Mouse (Mus musculus) CH12.LX (cell line): ENCODE data around the gene Plscr5. TPM values are rescaled to one million over a fixed set of nuclear protein-coding genes. Genes with fewer than 3 reads are reported as not detected.

Source experiments
- DNase-seq: peaks from one replicate; pipeline ENCODE4 v3.0.0-alpha.2; 2013; ENCODE audit errors: extremely low read depth
- H3K27ac ChIP-seq: 2 replicates; pipeline ENCODE4 v1.5.1; 2012; ENCODE audit warnings: low read depth, mild to moderate bottlenecking, control low read depth, moderate library complexity; ENCODE audit not compliant: insufficient read depth
- H3K27me3 ChIP-seq: replicated peaks from 2 replicates; pipeline ENCODE3; 2012; ENCODE audit warnings: inconsistent platforms
- H3K36me3 ChIP-seq, 2 experiments: replicated peaks in 1 of 2; 2 replicates each; pipeline versions ENCODE3 to v1.6.1; 2012; ENCODE audit warnings: inconsistent platforms in 1 of 2, low read length in 1 of 2, mild to moderate bottlenecking in 1 of 2, mixed read lengths in 1 of 2, moderate library complexity in 1 of 2; ENCODE audit not compliant: control insufficient read depth in 1 of 2, insufficient read depth in 1 of 2
- H3K4me1 ChIP-seq, 2 experiments: 2 replicates each; pipeline ENCODE4 v1.6.1; 2012; ENCODE audit warnings: inconsistent platforms in 1 of 2, moderate library complexity in 1 of 2; ENCODE audit not compliant: insufficient read depth in 2 of 2, control insufficient read depth in 1 of 2
- H3K4me2 ChIP-seq: 2 replicates; pipeline ENCODE4 v1.6.1; 2012; ENCODE audit warnings: low read depth, mild to moderate bottlenecking, control low read depth; ENCODE audit not compliant: poor library complexity, insufficient read depth, severe bottlenecking
- H3K4me3 ChIP-seq, 3 experiments: fragments of 150-350 bp in 1 of 3; sonication (generic) in 1 of 3; replicated peaks in 1 of 3; 2 replicates each; pipeline versions ENCODE3 to v1.5.1; 2011 to 2012; ENCODE audit warnings: low read depth in 2 of 3, low read length in 2 of 3, mild to moderate bottlenecking in 2 of 3, moderate library complexity in 2 of 3, control low read depth in 1 of 3, improper control_type of control experiment in 1 of 3, inconsistent platforms in 1 of 3, mixed read lengths in 1 of 3; ENCODE audit not compliant: poor library complexity in 1 of 3
- H3K79me2 ChIP-seq: replicated peaks from 2 replicates; pipeline ENCODE4 v1.6.1; 2012; ENCODE audit warnings: mild to moderate bottlenecking, moderate library complexity; ENCODE audit not compliant: control insufficient read depth, poor library complexity, insufficient read depth, severe bottlenecking; ENCODE audit errors: extremely low read depth
- H3K9ac ChIP-seq: 2 replicates; pipeline ENCODE4 v1.6.1; 2012; ENCODE audit warnings: low read depth, mild to moderate bottlenecking, control low read depth, moderate library complexity; ENCODE audit not compliant: insufficient read depth
- H3K9me3 ChIP-seq: replicated peaks from 2 replicates; pipeline ENCODE3; 2012; ENCODE audit warnings: low read length, inconsistent platforms, mixed read lengths
- BHLHE40 ChIP-seq: IDR thresholded peaks from 2 replicates; pipeline ENCODE4 v1.6.1; 2011; ENCODE audit warnings: mild to moderate bottlenecking, low read depth, low read length, improper control_type of control experiment
- CTCF ChIP-seq, 2 experiments: IDR thresholded peaks in 1 of 2; conservative IDR thresholded peaks in 1 of 2; 2 replicates each; pipeline ENCODE4 v1.5.1; 2011 to 2012; ENCODE audit warnings: low read depth in 2 of 2, low read length in 2 of 2, improper control_type of control experiment in 1 of 2, inconsistent platforms in 1 of 2, mild to moderate bottlenecking in 1 of 2, moderate library complexity in 1 of 2
- E2F4 ChIP-seq: IDR thresholded peaks from 2 replicates; pipeline ENCODE4 v1.6.1; 2011; ENCODE audit warnings: low read depth, low read length, improper control_type of control experiment; ENCODE audit not compliant: insufficient replicate concordance
- ELF1 ChIP-seq: IDR thresholded peaks from 2 replicates; pipeline ENCODE4 v1.6.1; 2014; ENCODE audit warnings: low read depth, mild to moderate bottlenecking, inconsistent platforms, low read length, improper control_type of control experiment
- EP300 ChIP-seq: IDR thresholded peaks from 2 replicates; pipeline ENCODE4 v1.6.1; 2011; ENCODE audit warnings: low read length, improper control_type of control experiment
- ETS1 ChIP-seq: conservative IDR thresholded peaks from 2 replicates; pipeline ENCODE4 v1.6.1; 2012; ENCODE audit warnings: low read depth, mild to moderate bottlenecking, inconsistent platforms, low read length, improper control_type of control experiment, moderate library complexity
- GABPA ChIP-seq: IDR thresholded peaks from 2 replicates; pipeline ENCODE4 v1.6.1; 2012; ENCODE audit warnings: low read depth, low read length, improper control_type of control experiment, inconsistent platforms; ENCODE audit not compliant: insufficient replicate concordance
- IRF4 ChIP-seq: IDR thresholded peaks from 2 replicates; pipeline ENCODE4 v1.6.1; 2014; ENCODE audit warnings: low read depth, mild to moderate bottlenecking, inconsistent platforms, low read length, improper control_type of control experiment
- JUN ChIP-seq: IDR thresholded peaks from 2 replicates; pipeline ENCODE4 v1.6.1; 2011; ENCODE audit warnings: low read depth, mild to moderate bottlenecking, low read length, improper control_type of control experiment, moderate library complexity; ENCODE audit not compliant: insufficient read depth
- JUND ChIP-seq: conservative IDR thresholded peaks from 2 replicates; pipeline ENCODE4 v1.6.1; 2011; ENCODE audit warnings: low read depth, low read length, improper control_type of control experiment
- MAFK ChIP-seq: IDR thresholded peaks from 2 replicates; pipeline ENCODE4 v1.6.1; 2011; ENCODE audit warnings: low read length, improper control_type of control experiment; ENCODE audit not compliant: insufficient replicate concordance
- MAZ ChIP-seq: IDR thresholded peaks from 2 replicates; pipeline ENCODE4 v1.6.1; 2012; ENCODE audit warnings: low read depth, mild to moderate bottlenecking, inconsistent platforms, low read length, improper control_type of control experiment, moderate library complexity
- MEF2A ChIP-seq: IDR thresholded peaks from 2 replicates; pipeline ENCODE4 v1.6.1; 2014; ENCODE audit warnings: low read depth, mild to moderate bottlenecking, inconsistent platforms, low read length, improper control_type of control experiment, borderline replicate concordance
- MXI1 ChIP-seq: IDR thresholded peaks from 2 replicates; pipeline ENCODE4 v1.6.1; 2011; ENCODE audit warnings: mild to moderate bottlenecking, low read depth, low read length, improper control_type of control experiment
- POLR2AphosphoS2 ChIP-seq: IDR thresholded peaks from 2 replicates; pipeline ENCODE4 v1.6.1; 2011; ENCODE audit warnings: low read depth, low read length, improper control_type of control experiment
- SIN3A ChIP-seq: IDR thresholded peaks from 2 replicates; pipeline ENCODE4 v1.6.1; 2012; ENCODE audit warnings: low read length, improper control_type of control experiment, inconsistent platforms
- SMC3 ChIP-seq: IDR thresholded peaks from 2 replicates; pipeline ENCODE4 v1.6.1; 2011; ENCODE audit warnings: low read depth, low read length, improper control_type of control experiment
- TBP ChIP-seq: conservative IDR thresholded peaks from 2 replicates; pipeline ENCODE4 v1.6.1; 2011; ENCODE audit warnings: low read depth, low read length, improper control_type of control experiment
- TCF12 ChIP-seq: IDR thresholded peaks from 2 replicates; pipeline ENCODE4 v1.6.1; 2014; ENCODE audit warnings: low read depth, mild to moderate bottlenecking, inconsistent platforms, low read length, improper control_type of control experiment
- USF1 ChIP-seq: IDR thresholded peaks from 2 replicates; pipeline ENCODE4 v1.6.1; 2014; ENCODE audit warnings: low read depth, mild to moderate bottlenecking, inconsistent platforms, low read length, improper control_type of control experiment
- ZC3H11A ChIP-seq: IDR thresholded peaks from 2 replicates; pipeline ENCODE4 v1.6.1; 2012; ENCODE audit warnings: low read depth, mild to moderate bottlenecking, inconsistent platforms, low read length, improper control_type of control experiment
- ZNF384 ChIP-seq: IDR thresholded peaks from 2 replicates; pipeline ENCODE4 v1.6.1; 2012; ENCODE audit warnings: low read depth, low read length, improper control_type of control experiment, inconsistent platforms
- dilution Hi-C: fragments of 300-500 bp; cut with MboI; formaldehyde crosslinking; loops from 2 replicates; pipeline ENCODE4 v1.14.3; 2020; ENCODE audit warnings: low sequenced_read_pairs; ENCODE audit not compliant: extremely low pct_unique_long_range_greater_than_20kb, extremely low pct_ligation_motif_present
- in situ Hi-C: fragments of 300-500 bp; cut with MboI; formaldehyde crosslinking; loops from 3 replicates; pipeline ENCODE4 v1.14.3; 2019; ENCODE audit warnings: low sequenced_read_pairs, low pct_ligation_motif_present, low pct_unique_long_range_greater_than_20kb, mixed read lengths
- polyA plus RNA-seq: library from polyadenylated mRNA; unstranded; fragments of >175 nt; gene quantifications from 2 replicates; pipeline ENCODE4 v1.2.1, GENCODE M21; 2012; ENCODE audit warnings: low read depth; ENCODE audit not compliant: insufficient read length
- total RNA-seq, 2 experiments: library from RNA; depleted of rRNA; stranded (reverse); fragments of 300-350 nt in 1 of 2; fragments of >200 nt in 1 of 2; gene quantifications; 2 replicates each; pipeline ENCODE4 v1.2.3; 2012 to 2014

The Plscr5 gene
- total and polyA plus RNA-seq, 3 experiments, result not detected

DNA sequence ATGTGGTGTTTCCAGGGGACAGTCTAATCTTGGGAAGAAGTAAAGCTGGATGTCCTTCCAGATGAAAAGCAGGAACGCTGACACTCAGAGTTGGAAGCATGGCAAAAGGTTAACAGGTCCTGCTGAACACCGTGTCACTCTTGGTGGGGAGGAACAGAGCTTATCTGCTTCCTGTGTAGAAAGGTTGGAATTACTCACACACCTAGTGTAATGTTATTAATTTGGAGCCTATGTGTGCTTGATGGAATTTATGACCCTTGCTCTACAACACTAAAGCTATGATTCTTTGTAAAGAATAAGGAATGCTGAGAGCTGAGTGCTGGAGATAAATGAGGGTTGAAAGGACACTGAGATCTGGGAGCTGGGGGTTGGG, 37.1 kb downstream of the Plscr5 start:
- no peaks in the 10 kb centered on the region for H3K79me2 ChIP-seq
- H3K9ac ChIP-seq, result no peak overlapping the region
- in situ Hi-C loops (loop anchor here (25.0 kb wide), 1 partner anchor 257 kb away; no protein-coding TSS in a partner anchor), dilution Hi-C loops (no loop called here)
- 0 out of 2 replicates have a peak overlapping the region, but pooled peaks have one; percentile 91 for H3K4me2 ChIP-seq
- no peak overlapping the region for H3K4me3 ChIP-seq
- TF ChIP-seq CTCF (conservative IDR thresholded peaks at IDR 0.05 in 1 of 2, IDR thresholded peaks at IDR 0.05 in 1 of 2; ENCODE audit: low read depth in 2 of 2, low read length in 2 of 2) (no peak), GABPA (no peak)
- H3K27ac ChIP-seq, result peak overlapping the region; percentile 41; the same call in 1 of the 2 replicates
- H3K27me3 ChIP-seq, result no peaks in the 10 kb centered on the region
- H3K9me3 ChIP-seq, result no peaks in the 10 kb centered on the region
- H3K4me1 ChIP-seq, result peaks cover 9 to 41% of the 10 kb centered on the region in 2 experiments
- DNase-seq, result no peak
- no peaks in the 10 kb centered on the region for H3K36me3 ChIP-seq

DNA sequence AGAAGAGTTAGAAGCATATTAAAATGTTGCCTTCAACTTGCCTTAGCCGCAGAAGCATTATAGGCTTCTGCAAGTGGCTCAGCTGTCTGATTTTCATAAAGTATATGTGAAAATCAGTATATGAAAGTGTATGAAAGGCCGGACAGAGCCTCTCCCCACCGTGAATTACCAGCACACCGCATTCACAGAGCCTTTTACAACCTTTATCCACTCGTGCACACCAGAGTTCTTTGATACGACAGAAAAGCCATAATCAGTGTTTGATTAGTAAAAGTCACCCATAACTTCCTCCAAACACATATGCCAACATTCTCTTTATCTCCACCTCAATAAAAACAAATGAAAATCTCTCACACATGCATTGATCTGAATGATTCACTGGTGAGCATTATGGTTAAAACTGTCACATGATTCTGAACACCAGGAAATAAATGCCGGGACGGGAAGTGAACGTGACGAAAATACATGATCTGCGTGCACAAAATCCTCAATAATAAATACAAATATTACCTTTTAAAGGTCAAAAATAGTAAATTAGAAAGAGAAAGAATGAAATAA, 42.2 kb downstream of the Plscr5 start:
- peaks cover 0 to under 1% of the 10 kb centered on the region in 2 experiments; a peak in 1 of 4 replicates for H3K4me1 ChIP-seq
- DNase-seq, result no peak
- dilution Hi-C loops, result no loop called here
- H3K27me3 ChIP-seq, result no peaks in the 10 kb centered on the region
- no peaks in the 10 kb centered on the region for H3K79me2 ChIP-seq
- no peak for TF ChIP-seq MAFK
- H3K4me2 ChIP-seq, result no peak overlapping the region
- no peak overlapping the region for H3K4me3 ChIP-seq
- in situ Hi-C loops, result loop anchor here (25.0 kb wide), 1 partner anchor 252 kb away; no protein-coding TSS in a partner anchor
- no peak overlapping the region for H3K27ac ChIP-seq
- H3K9me3 ChIP-seq, result no peaks in the 10 kb centered on the region
- H3K9ac ChIP-seq, result no peak overlapping the region
- no peaks in the 10 kb centered on the region for H3K36me3 ChIP-seq

DNA sequence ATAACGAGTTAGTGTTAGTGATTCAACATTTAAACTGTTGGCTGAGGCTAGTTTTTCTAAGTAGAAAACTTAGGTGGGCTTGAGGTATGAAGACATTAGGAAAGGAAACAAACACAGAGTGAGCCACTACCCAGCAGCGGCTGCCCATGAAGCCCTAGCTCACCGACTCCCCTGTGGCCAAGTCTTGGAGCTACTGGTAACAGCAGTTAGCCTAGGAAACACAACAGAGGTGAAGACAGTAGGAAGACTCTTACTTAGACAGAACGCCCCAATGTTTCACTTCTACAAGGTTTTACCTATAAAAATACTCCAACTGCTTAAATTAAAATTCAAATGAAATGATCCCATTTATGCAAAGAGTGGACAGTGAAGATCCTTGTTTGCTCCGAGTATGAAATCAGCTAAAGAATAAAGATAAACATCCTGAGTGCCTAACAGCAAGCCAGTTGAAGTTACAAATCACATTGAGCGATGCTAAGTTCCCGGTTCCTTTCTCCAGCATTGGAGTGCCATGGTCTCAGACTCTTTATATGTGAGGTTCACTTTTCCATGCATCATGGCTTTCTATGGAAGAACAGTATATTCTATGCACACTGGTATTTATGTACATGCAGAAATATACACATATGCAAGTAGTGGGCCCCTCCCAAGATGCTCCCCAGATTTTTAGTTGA, 56.2 kb downstream of the Plscr5 start:
- peak overlapping the region; percentile 99 for H3K9ac ChIP-seq
- H3K9me3 ChIP-seq, result no peaks in the 10 kb centered on the region
- in situ Hi-C loops, result loop anchor here (25.0 kb wide), 1 partner anchor 238 kb away; no protein-coding TSS in a partner anchor
- DNase-seq, result peak; percentile 63
- dilution Hi-C loops, result no loop called here
- peaks cover 0 to 21% of the 10 kb centered on the region in 2 experiments; a peak in 2 of 4 replicates for H3K4me1 ChIP-seq
- no peaks in the 10 kb centered on the region for H3K27me3 ChIP-seq
- H3K27ac ChIP-seq, result peak overlapping the region; percentile 100
- H3K79me2 ChIP-seq, result peaks cover 31% of the 10 kb centered on the region
- peak overlapping the region; percentile 95 for H3K4me2 ChIP-seq
- H3K4me3 ChIP-seq, result peak overlapping the region; percentile 45 to 63 (median 53)
- peaks cover 3 to 7% of the 10 kb centered on the region in 2 experiments for H3K36me3 ChIP-seq
- no peak for TF ChIP-seq GABPA
- no peak for TF ChIP-seq TCF12
- TF ChIP-seq ETS1, result no peak; the same call in 1 of the 2 replicates
- peak; percentile 8; the same call in 1 of the 2 replicates for TF ChIP-seq SMC3
- no peak for TF ChIP-seq MAZ
- no peak for TF ChIP-seq ZC3H11A
- TF ChIP-seq E2F4, result no peak
- no peak for TF ChIP-seq JUN
- TF ChIP-seq SIN3A, result no peak; the same call in 1 of the 2 replicates
- TF ChIP-seq ELF1, result no peak
- TF ChIP-seq TBP, result peak; percentile 67; the same call in 1 of the 2 replicates
- TF ChIP-seq EP300, result no peak
- TF ChIP-seq JUND, result no peak
- TF ChIP-seq MXI1, result 0 out of 2 replicates have a peak, but pooled peaks have one; percentile 46
- TF ChIP-seq ZNF384, result no peak
- no peak for TF ChIP-seq BHLHE40
- TF ChIP-seq MEF2A, result no peak
- TF ChIP-seq USF1, result no peak
- TF ChIP-seq CTCF (conservative IDR thresholded peaks at IDR 0.05 in 1 of 2, IDR thresholded peaks at IDR 0.05 in 1 of 2; ENCODE audit: low read depth in 2 of 2, low read length in 2 of 2), result peak in 1 of 2 experiments; percentile 23; a peak in 1 of 4 replicates
- 0 out of 2 replicates have a peak, but pooled peaks have one; percentile 8 for TF ChIP-seq IRF4
- peak; percentile 53; the same call in 1 of the 2 replicates for TF ChIP-seq POLR2AphosphoS2
